8 mouse cellular contexts compared by ENCODE assay signal in genomic region chr4:106650833-106651527, GRCm38 (mm10). TPM values are rescaled to one million over a fixed set of nuclear protein-coding genes. Genes with fewer than 3 reads are reported as not detected.
DNase-seq lines count a peak whose midpoint lies in the region; ATAC-seq and TF ChIP-seq lines count a peak whose summit lies in the region.

TSS of gene Pars2 (plus strand) at chr4:106651069.

- H3K4me1 ChIP-seq in hindbrain, embryonic 13.5 days (replicated peaks), result peaks cover 9% of the 10 kb centered on the region

- H3K27me3 ChIP-seq in Patski, result no peaks in the 10 kb centered on the region
- peaks cover 23% of the 10 kb centered on the region for H3K27me3 ChIP-seq in hindbrain, embryonic 13.5 days

- H3K4me2 ChIP-seq in hindbrain, embryonic 13.5 days, result peak within 1 kb of the TSS; percentile 93

- no peak for TF ChIP-seq CTCF in Patski (IDR thresholded peaks at IDR 0.05)

- peaks cover 27% of the 10 kb centered on the region for H3K36me3 ChIP-seq in hindbrain, embryonic 13.5 days

- in situ Hi-C loops in Patski (cut with MboI; ENCODE audit: low pct_unique_long_range_greater_than_20kb), result no loop called here

- H3K27ac ChIP-seq in hindbrain, embryonic 13.5 days, result peak within 1 kb of the TSS; percentile 80

- H3K9ac ChIP-seq in hindbrain, embryonic 13.5 days, result peak within 1 kb of the TSS; percentile 84

- WGBS in hindbrain, embryonic 13.5 days, result 3% methylated on average over 40 of the region's 40 CpGs

- CTCF ChIA-PET in Patski (lab: Charles Lee), result interaction anchor here (5.9 kb wide), 1 partner anchor 19 kb away, joined by 44 read pairs; no protein-coding TSS in a partner anchor

- no peak for DNase-seq in Patski (ENCODE audit: low read depth, low spot score)
- peak; percentile 99 for DNase-seq in cerebellum, postnatal 14 days
- DNase-seq in frontal cortex, postnatal 14 days (ENCODE audit: low spot score in 2 of 2), result peak; percentile 95 to 97
- DNase-seq in layer of hippocampus, postnatal 25 days (ENCODE audit: extremely low spot score in 1 of 2, low spot score in 1 of 2), result peak; percentile 86 to 93
- peak; percentile 97 for DNase-seq in lung, postnatal 25 days (ENCODE audit: low spot score)
- peak; percentile 99 for DNase-seq in retina, embryonic 14.5 days (ENCODE audit: low spot score)
- peak; percentile 98 for DNase-seq in thymus, postnatal 4 days

- no peaks in the 10 kb centered on the region for H3K9me3 ChIP-seq in hindbrain, embryonic 13.5 days

- peak within 1 kb of the TSS; percentile 65 for H3K4me3 ChIP-seq in hindbrain, embryonic 13.5 days

- POLR2A ChIA-PET in Patski (lab: Charles Lee), result interaction anchor here (0.6 kb wide), 1 partner anchor 106 kb away, joined by 3 read pairs; no protein-coding TSS in a partner anchor

- peak; percentile 75 for ATAC-seq in Patski
- ATAC-seq in hindbrain, embryonic 13.5 days (ENCODE audit: low FRiP score), result peak; percentile 97

RNA-seq across cellular contexts. Expression of gene Pars2, which starts in this region (rescaled TPM):
- 5.8 TPM for polyA plus RNA-seq in Patski (2021)
- polyA plus RNA-seq in hindbrain, embryonic 13.5 days (2015; fragmentation: Nextera tagmentation; extraction: Ambion mirVana), result 8.4 and 9.2 TPM in 2 replicates
- total RNA-seq in layer of hippocampus, postnatal 25 days (2021), result 1 to 10 TPM; 6.2 to 6.4 TPM
